Mouse (Mus musculus) ES-Bruce4 (cell line): Measurements from ENCODE around the gene Ctnnd2. TPM values are rescaled to one million over a fixed set of nuclear protein-coding genes. Genes with fewer than 3 reads are reported as not detected.

Experiments used
- H3K27ac ChIP-seq: 2 replicates; pipeline ENCODE4 v1.5.1; 2012; ENCODE audit warnings: low read length, inconsistent platforms; ENCODE audit not compliant: insufficient read depth
- H3K27me3 ChIP-seq: 2 replicates; pipeline ENCODE4 v1.6.1; 2012; ENCODE audit warnings: mild to moderate bottlenecking, low read length, inconsistent platforms; ENCODE audit not compliant: control insufficient read depth, poor library complexity, insufficient read depth, severe bottlenecking
- H3K36me3 ChIP-seq: 2 replicates; pipeline ENCODE4 v1.6.1; 2012; ENCODE audit warnings: inconsistent platforms, mild to moderate bottlenecking, low read length, moderate library complexity; ENCODE audit not compliant: control insufficient read depth, poor library complexity, insufficient read depth, severe bottlenecking
- H3K4me1 ChIP-seq: one replicate; pipeline ENCODE4 v1.8.1; 2011; ENCODE audit warnings: low read length; ENCODE audit not compliant: control insufficient read depth, insufficient read depth
- H3K4me3 ChIP-seq: 2 replicates; pipeline ENCODE4 v1.5.1; 2011; ENCODE audit warnings: low read depth, mild to moderate bottlenecking, low read length
- H3K9ac ChIP-seq: 2 replicates; pipeline ENCODE4 v1.6.1; 2012; ENCODE audit warnings: low read depth, mild to moderate bottlenecking, inconsistent platforms; ENCODE audit not compliant: poor library complexity, severe bottlenecking
- H3K9me3 ChIP-seq: replicated peaks from 2 replicates; pipeline ENCODE4 v1.6.1; 2012; ENCODE audit warnings: mild to moderate bottlenecking, low read length, inconsistent platforms; ENCODE audit not compliant: control insufficient read depth, poor library complexity, insufficient read depth, severe bottlenecking
- CTCF ChIP-seq: IDR thresholded peaks from one replicate; pipeline ENCODE4 v1.8.1; 2011; ENCODE audit warnings: low read depth, low read length
- EP300 ChIP-seq: IDR thresholded peaks from 2 replicates; pipeline ENCODE4 v1.6.1; 2011; ENCODE audit warnings: low read depth, low read length; ENCODE audit not compliant: insufficient read depth
- POLR2A ChIP-seq: IDR thresholded peaks from one replicate; pipeline ENCODE4 v1.8.1; 2011; ENCODE audit warnings: low read length; ENCODE audit not compliant: insufficient read depth
- polyA plus RNA-seq: library from polyadenylated mRNA; stranded (reverse); fragments of >200 nt; gene quantifications from 2 replicates; pipeline ENCODE4 v1.2.4, GENCODE M21; 2011; ENCODE audit warnings: low read depth; ENCODE audit not compliant: missing spikeins, insufficient read depth, insufficient read length

Gene Ctnnd2
- polyA plus RNA-seq, 1 experiment: 2.4 TPM

GRCm38 (mm10) chr15:30966826-30967225 is 794.4 kb downstream of the Ctnnd2 start:
- no peak overlapping the region for H3K4me3 ChIP-seq
- H3K36me3 ChIP-seq: no peaks in the 10 kb centered on the region
- H3K9ac ChIP-seq: no peak overlapping the region
- no peaks in the 10 kb centered on the region for H3K4me1 ChIP-seq
- TF ChIP-seq CTCF: no peak
- TF ChIP-seq EP300: no peak
- no peak for TF ChIP-seq POLR2A
- H3K27me3 ChIP-seq: no peaks in the 10 kb centered on the region
- no peak overlapping the region for H3K27ac ChIP-seq
- H3K9me3 ChIP-seq: no peaks in the 10 kb centered on the region

GRCm38 (mm10) chr15:30974436-30974835 is 802.0 kb downstream of the Ctnnd2 start:
- no peaks in the 10 kb centered on the region for H3K36me3 ChIP-seq
- H3K4me3 ChIP-seq: no peak overlapping the region
- no peak overlapping the region for H3K9ac ChIP-seq
- no peaks in the 10 kb centered on the region for H3K27me3 ChIP-seq
- H3K9me3 ChIP-seq: no peaks in the 10 kb centered on the region
- no peaks in the 10 kb centered on the region for H3K4me1 ChIP-seq
- TF ChIP-seq EP300 (no peak), POLR2A (no peak), CTCF (no peak)
- H3K27ac ChIP-seq: no peak overlapping the region

- Histone ChIP-seq H3K4me1 (no peaks in the 10 kb centered on the region), H3K4me3 (no peak overlapping the region), H3K36me3 (no peaks in the 10 kb centered on the region), H3K9me3 (no peaks in the 10 kb centered on the region), H3K9ac (no peak overlapping the region), H3K27me3 (no peaks in the 10 kb centered on the region), H3K27ac (no peak overlapping the region)
- TF ChIP-seq EP300 (no peak), CTCF (no peak), POLR2A (no peak)
Observed at GRCm38 (mm10) chr15:30974991-30975775, 802.8 kb downstream of the Ctnnd2 start.

- no peaks in the 10 kb centered on the region for H3K4me1 ChIP-seq
- TF ChIP-seq CTCF: no peak
- TF ChIP-seq POLR2A: no peak
- TF ChIP-seq EP300: no peak
- no peaks in the 10 kb centered on the region for H3K9me3 ChIP-seq
- no peak overlapping the region for H3K4me3 ChIP-seq
- H3K27me3 ChIP-seq: no peaks in the 10 kb centered on the region
- H3K36me3 ChIP-seq: no peaks in the 10 kb centered on the region
- H3K27ac ChIP-seq: no peak overlapping the region
- H3K9ac ChIP-seq: no peak overlapping the region
Observed at GRCm38 (mm10) chr15:30977166-30977740, 804.9 kb downstream of the Ctnnd2 start.

GRCm38 (mm10) chr15:30986890-30987289 is 814.5 kb downstream of the Ctnnd2 start:
- TF ChIP-seq EP300 (no peak), CTCF (no peak), POLR2A (no peak)
- no peak overlapping the region for H3K27ac ChIP-seq
- no peaks in the 10 kb centered on the region for H3K9me3 ChIP-seq
- H3K27me3 ChIP-seq: no peaks in the 10 kb centered on the region
- H3K4me1 ChIP-seq: no peaks in the 10 kb centered on the region
- no peak overlapping the region for H3K9ac ChIP-seq
- H3K36me3 ChIP-seq: no peaks in the 10 kb centered on the region
- H3K4me3 ChIP-seq: no peak overlapping the region
